Mouse (Mus musculus) kidney, postnatal 36 days (tissue): ENCODE results near the gene 9230112D13Rik.
A peak's percentile ranks its signal among the peaks of the same experiment; 100 is the strongest.

Experiments
- DNase-seq, 2 experiments: peaks; one replicate each; pipeline ENCODE4 v3.0.0; 2021 to 2022; ENCODE audit warnings: mixed read lengths in 2 of 2

The 9230112D13Rik gene

GRCm38 (mm10) chr14:34522701-34523100 lies at the start of gene 9230112D13Rik:
TSS of gene 9230112D13Rik (minus strand) at chr14:34522801.
- DNase-seq: no peak

GRCm38 (mm10) chr14:34571610-34572387 lies 49.2 kb upstream of the 9230112D13Rik start:
- DNase-seq: no peak

- DNase-seq: no peak
Measured at GRCm38 (mm10) chr14:34570903-34571302, 48.3 kb upstream of the 9230112D13Rik start.

- DNase-seq: peak; percentile 72 to 91
Measured at GRCm38 (mm10) chr14:34570294-34570693, 47.7 kb upstream of the 9230112D13Rik start.

- DNase-seq: no peak
Measured at GRCm38 (mm10) chr14:34569534-34570194, 47.1 kb upstream of the 9230112D13Rik start.

- DNase-seq: no peak
Measured at GRCm38 (mm10) chr14:34568626-34569025, 46.0 kb upstream of the 9230112D13Rik start.

GRCm38 (mm10) chr14:34567697-34568096 lies 45.1 kb upstream of the 9230112D13Rik start:
- no peak for DNase-seq

- DNase-seq: no peak
Measured at GRCm38 (mm10) chr14:34566530-34566929, 43.9 kb upstream of the 9230112D13Rik start.

GRCm38 (mm10) chr14:34565711-34566110 lies 43.1 kb upstream of the 9230112D13Rik start:
- peak; percentile 28 to 45 for DNase-seq

- no peak for DNase-seq
Measured at GRCm38 (mm10) chr14:34564646-34565045, 42.0 kb upstream of the 9230112D13Rik start.

- no peak for DNase-seq
Measured at GRCm38 (mm10) chr14:34562393-34562792, 39.8 kb upstream of the 9230112D13Rik start.

- no peak for DNase-seq
Measured at GRCm38 (mm10) chr14:34561647-34562046, 39.0 kb upstream of the 9230112D13Rik start.

- no peak for DNase-seq
Measured at GRCm38 (mm10) chr14:34558947-34559346, 36.3 kb upstream of the 9230112D13Rik start.

GRCm38 (mm10) chr14:34555211-34555610 lies 32.6 kb upstream of the 9230112D13Rik start:
- no peak for DNase-seq

GRCm38 (mm10) chr14:34554047-34554446 lies 31.4 kb upstream of the 9230112D13Rik start:
- peak; percentile 40 to 53 for DNase-seq

- no peak for DNase-seq
Measured at GRCm38 (mm10) chr14:34553470-34553869, 30.9 kb upstream of the 9230112D13Rik start.

GRCm38 (mm10) chr14:34552226-34552625 lies 29.6 kb upstream of the 9230112D13Rik start:
- no peak for DNase-seq

GRCm38 (mm10) chr14:34549004-34549671 lies 26.5 kb upstream of the 9230112D13Rik start:
- DNase-seq: peak; percentile 82 to 90

- peak; percentile 28 to 56 for DNase-seq
Measured at GRCm38 (mm10) chr14:34548391-34549001, 25.9 kb upstream of the 9230112D13Rik start.

- DNase-seq: no peak
Measured at GRCm38 (mm10) chr14:34544545-34544944, 21.9 kb upstream of the 9230112D13Rik start.

GRCm38 (mm10) chr14:34544001-34544400 lies 21.4 kb upstream of the 9230112D13Rik start:
- no peak for DNase-seq

- no peak for DNase-seq
Measured at GRCm38 (mm10) chr14:34543596-34543995, 21.0 kb upstream of the 9230112D13Rik start.

GRCm38 (mm10) chr14:34541896-34542295 lies 19.3 kb upstream of the 9230112D13Rik start:
- peak; percentile 38 to 61 for DNase-seq
